In genomic region chr7:24904070-24904483, GRCm38 (mm10) we compare ENCODE assay signal across 8 mouse cellular contexts. TPM values are rescaled to one million over a fixed set of nuclear protein-coding genes. Genes with fewer than 3 reads are reported as not detected.
DNase-seq lines count a peak whose midpoint lies in the region; ATAC-seq and TF ChIP-seq lines count a peak whose summit lies in the region.

No protein-coding gene starts in this region.

- TF ChIP-seq POLR2A in testis, adult 2 months (IDR thresholded peaks at IDR 0.05; ENCODE audit: control insufficient read depth, low read depth, low read length), result peak; percentile 47; the same call in 1 of the 2 replicates

- H3K27ac ChIP-seq in forebrain, embryonic 12.5 days, result peak overlapping the region; percentile 65
- peak overlapping the region; percentile 84 for H3K27ac ChIP-seq in heart, postnatal 0 days (ENCODE audit: low read depth)
- peak overlapping the region; percentile 91 for H3K27ac ChIP-seq in liver, embryonic 16.5 days (ENCODE audit: low read length)
- peak overlapping the region; percentile 81 for H3K27ac ChIP-seq in neural tube, embryonic 13.5 days (replicated peaks)
- no peak overlapping the region for H3K27ac ChIP-seq in testis, adult 2 months (ENCODE audit: control insufficient read depth, insufficient read depth, low read depth, low read length)

- peaks cover 83% of the 10 kb centered on the region for H3K4me1 ChIP-seq in E14TG2a.4 (replicated peaks; ENCODE audit: low read depth, low read length)
- peaks cover 37% of the 10 kb centered on the region for H3K4me1 ChIP-seq in forebrain, embryonic 12.5 days
- peaks cover 11% of the 10 kb centered on the region; the same call in 1 of the 2 replicates for H3K4me1 ChIP-seq in heart, postnatal 0 days (ENCODE audit: control insufficient read depth, insufficient read depth)
- H3K4me1 ChIP-seq in liver, embryonic 16.5 days (ENCODE audit: control insufficient read depth, low read depth, low read length), result peaks cover 47% of the 10 kb centered on the region
- H3K4me1 ChIP-seq in neural tube, embryonic 13.5 days (replicated peaks), result peaks cover 49% of the 10 kb centered on the region
- peaks cover 3% of the 10 kb centered on the region; the same call in 1 of the 2 replicates for H3K4me1 ChIP-seq in testis, adult 2 months (ENCODE audit: control insufficient read depth, insufficient read depth, low read length)

- under 1% methylated on average over 30 of the region's 30 CpGs for WGBS in forebrain, embryonic 12.5 days
- WGBS in heart, postnatal 0 days, result under 1% methylated on average over 29 of the region's 30 CpGs
- WGBS in liver, embryonic 16.5 days (ENCODE audit: insufficient replicate concordance), result under 1% methylated on average over 30 of the region's 30 CpGs
- WGBS in neural tube, embryonic 13.5 days, result under 1% methylated on average over 30 of the region's 30 CpGs

- peak; percentile 96 for DNase-seq in c-Kit-positive CD71-positive TER-119-positive erythroid progenitor cells, embryonic 14.5 days (ENCODE audit: low spot score)
- DNase-seq in heart, postnatal 0 days (ENCODE audit: low spot score), result peak; percentile 99
- peak; percentile 98 to 99 for DNase-seq in kidney, postnatal 4 days

- H3K27me3 ChIP-seq in E14TG2a.4 (ENCODE audit: insufficient read depth, low read length), result no peaks in the 10 kb centered on the region
- no peaks in the 10 kb centered on the region for H3K27me3 ChIP-seq in forebrain, embryonic 12.5 days
- no peaks in the 10 kb centered on the region for H3K27me3 ChIP-seq in heart, postnatal 0 days (ENCODE audit: control insufficient read depth, insufficient read depth, low read length)
- no peaks in the 10 kb centered on the region for H3K27me3 ChIP-seq in liver, embryonic 16.5 days (ENCODE audit: control insufficient read depth, insufficient read depth, low read depth, low read length)
- no peaks in the 10 kb centered on the region for H3K27me3 ChIP-seq in neural tube, embryonic 13.5 days
- no peaks in the 10 kb centered on the region for H3K27me3 ChIP-seq in testis, adult 2 months (ENCODE audit: control insufficient read depth, insufficient read depth, low read length)

- peak overlapping the region; percentile 86 for H3K4me2 ChIP-seq in forebrain, embryonic 12.5 days
- peak overlapping the region; percentile 84 for H3K4me2 ChIP-seq in heart, postnatal 0 days (ENCODE audit: low read depth, low read length)
- H3K4me2 ChIP-seq in liver, embryonic 16.5 days (ENCODE audit: low read depth, low read length), result peak overlapping the region; percentile 82
- peak overlapping the region; percentile 75 for H3K4me2 ChIP-seq in neural tube, embryonic 13.5 days

- peaks cover 14% of the 10 kb centered on the region for H3K36me3 ChIP-seq in E14TG2a.4 (ENCODE audit: insufficient read depth, low read length)
- peaks cover 14% of the 10 kb centered on the region for H3K36me3 ChIP-seq in forebrain, embryonic 12.5 days (replicated peaks)
- H3K36me3 ChIP-seq in heart, postnatal 0 days (replicated peaks; ENCODE audit: control insufficient read depth, insufficient read depth, low read length), result peaks cover 14% of the 10 kb centered on the region
- H3K36me3 ChIP-seq in liver, embryonic 16.5 days (ENCODE audit: control insufficient read depth, insufficient read depth), result peaks cover 6% of the 10 kb centered on the region
- H3K36me3 ChIP-seq in neural tube, embryonic 13.5 days, result peaks cover 9% of the 10 kb centered on the region
- H3K36me3 ChIP-seq in testis, adult 2 months (ENCODE audit: control insufficient read depth, insufficient read depth, low read length), result no peaks in the 10 kb centered on the region

- no peak for TF ChIP-seq CTCF in E14TG2a.4 (conservative IDR thresholded peaks at IDR 0.05; ENCODE audit: low read length)
- TF ChIP-seq CTCF in heart, postnatal 0 days (IDR thresholded peaks at IDR 0.05; ENCODE audit: low read depth), result peak; percentile 85
- no peak for TF ChIP-seq CTCF in testis, adult 2 months (IDR thresholded peaks at IDR 0.05; ENCODE audit: control insufficient read depth, insufficient read depth, insufficient replicate concordance, low read depth, low read length)

- 0 out of 2 replicates have a peak, but pooled peaks have one; percentile 27 for TF ChIP-seq EP300 in heart, postnatal 0 days (IDR thresholded peaks at IDR 0.05; ENCODE audit: low read depth)

- H3K9me3 ChIP-seq in E14TG2a.4 (ENCODE audit: low read length), result no peaks in the 10 kb centered on the region
- H3K9me3 ChIP-seq in forebrain, embryonic 12.5 days, result no peaks in the 10 kb centered on the region
- no peaks in the 10 kb centered on the region for H3K9me3 ChIP-seq in heart, postnatal 0 days (replicated peaks; ENCODE audit: control insufficient read depth, low read length)
- no peaks in the 10 kb centered on the region for H3K9me3 ChIP-seq in liver, embryonic 16.5 days (replicated peaks; ENCODE audit: control insufficient read depth, low read length)
- H3K9me3 ChIP-seq in neural tube, embryonic 13.5 days, result no peaks in the 10 kb centered on the region

- peak; percentile 97 for ATAC-seq in forebrain, embryonic 12.5 days (ENCODE audit: low FRiP score)
- ATAC-seq in heart, postnatal 0 days (ENCODE audit: insufficient read depth, low read depth), result peak; percentile 96
- peak; percentile 96 for ATAC-seq in liver, embryonic 16.5 days (ENCODE audit: low read depth)
- ATAC-seq in neural tube, embryonic 13.5 days (ENCODE audit: low read depth), result peak; percentile 98

- H3K4me3 ChIP-seq in E14TG2a.4 (replicated peaks; ENCODE audit: low read length), result peak overlapping the region; percentile 88
- H3K4me3 ChIP-seq in forebrain, embryonic 12.5 days (replicated peaks), result peak overlapping the region; percentile 66
- H3K4me3 ChIP-seq in heart, postnatal 0 days (ENCODE audit: low read depth, low read length), result peak overlapping the region; percentile 59
- peak overlapping the region; percentile 77 for H3K4me3 ChIP-seq in liver, embryonic 16.5 days (ENCODE audit: low read depth, low read length)
- H3K4me3 ChIP-seq in neural tube, embryonic 13.5 days, result peak overlapping the region; percentile 66
- H3K4me3 ChIP-seq in testis, adult 2 months (ENCODE audit: control insufficient read depth, low read depth, low read length), result peak overlapping the region; percentile 76

- H3K9ac ChIP-seq in forebrain, embryonic 12.5 days, result peak overlapping the region; percentile 77
- peak overlapping the region; percentile 66 for H3K9ac ChIP-seq in heart, postnatal 0 days (replicated peaks; ENCODE audit: low read depth, low read length)
- peak overlapping the region; percentile 84 for H3K9ac ChIP-seq in liver, embryonic 16.5 days (ENCODE audit: low read depth, low read length)
- peak overlapping the region; percentile 86 for H3K9ac ChIP-seq in neural tube, embryonic 13.5 days

RNA-seq across cellular contexts. Expression of gene Arhgef1, which starts 1.4 kb away (rescaled TPM):
- polyA plus RNA-seq in forebrain, embryonic 12.5 days (2016; fragmentation: Nextera tagmentation; extraction: Ambion mirVana), result 68.3 and 73.5 TPM in 2 replicates
- 16.0 and 28.2 TPM in 2 replicates for total RNA-seq in heart, postnatal 0 days (2014; rRNA removed; ENCODE audit: low replicate concordance)
- polyA plus RNA-seq in heart, postnatal 0 days (2015; fragmentation: Nextera tagmentation; extraction: Ambion mirVana), result 37.0 TPM in 2 replicates
- 35.1 and 38.0 TPM in 2 replicates for polyA plus RNA-seq in liver, embryonic 16.5 days (2015; fragmentation: Nextera tagmentation; extraction: Ambion mirVana)
- 61.9 and 63.8 TPM in 2 replicates for polyA plus RNA-seq in neural tube, embryonic 13.5 days (2015; fragmentation: Nextera tagmentation; extraction: Ambion mirVana)
- 39.6 and 40.8 TPM in 2 replicates for polyA plus RNA-seq in testis, adult 2 months (2012; rRNA removed)

RNA-seq across cellular contexts. Expression of gene Cd79a, which starts 6.9 kb away (rescaled TPM):
- polyA plus RNA-seq in forebrain, embryonic 12.5 days (2016; fragmentation: Nextera tagmentation; extraction: Ambion mirVana), result 0.22 TPM in 1 of 2 replicates, not detected in the other
- total RNA-seq in heart, postnatal 0 days (2014; rRNA removed; ENCODE audit: low replicate concordance), result 2.8 TPM in 1 of 2 replicates, not detected in the other
- polyA plus RNA-seq in heart, postnatal 0 days (2015; fragmentation: Nextera tagmentation; extraction: Ambion mirVana), result 0.33 and 0.70 TPM in 2 replicates
- 10.5 and 13.9 TPM in 2 replicates for polyA plus RNA-seq in liver, embryonic 16.5 days (2015; fragmentation: Nextera tagmentation; extraction: Ambion mirVana)
- polyA plus RNA-seq in neural tube, embryonic 13.5 days (2015; fragmentation: Nextera tagmentation; extraction: Ambion mirVana), result 0.31 and 0.33 TPM in 2 replicates
- 0.15 and 0.16 TPM in 2 replicates for polyA plus RNA-seq in testis, adult 2 months (2012; rRNA removed)

RNA-seq across cellular contexts. Expression of gene Rps19, which starts 19.9 kb away (rescaled TPM):
- 1,399 and 1,518 TPM in 2 replicates for polyA plus RNA-seq in forebrain, embryonic 12.5 days (2016; fragmentation: Nextera tagmentation; extraction: Ambion mirVana)
- total RNA-seq in heart, postnatal 0 days (2014; rRNA removed; ENCODE audit: low replicate concordance), result 530 and 642 TPM in 2 replicates
- polyA plus RNA-seq in heart, postnatal 0 days (2015; fragmentation: Nextera tagmentation; extraction: Ambion mirVana), result 980 and 1,040 TPM in 2 replicates
- 1,002 and 1,147 TPM in 2 replicates for polyA plus RNA-seq in liver, embryonic 16.5 days (2015; fragmentation: Nextera tagmentation; extraction: Ambion mirVana)
- 1,220 and 1,295 TPM in 2 replicates for polyA plus RNA-seq in neural tube, embryonic 13.5 days (2015; fragmentation: Nextera tagmentation; extraction: Ambion mirVana)
- polyA plus RNA-seq in testis, adult 2 months (2012; rRNA removed), result 122 and 150 TPM in 2 replicates

RNA-seq across cellular contexts. Expression of gene Dmrtc2, which starts 34.2 kb away (rescaled TPM):
- 0.24 TPM in 1 of 2 replicates, not detected in the other for polyA plus RNA-seq in forebrain, embryonic 12.5 days (2016; fragmentation: Nextera tagmentation; extraction: Ambion mirVana)
- not detected in 2 replicates for total RNA-seq in heart, postnatal 0 days (2014; rRNA removed; ENCODE audit: low replicate concordance)
- polyA plus RNA-seq in heart, postnatal 0 days (2015; fragmentation: Nextera tagmentation; extraction: Ambion mirVana), result not detected in 2 replicates
- polyA plus RNA-seq in liver, embryonic 16.5 days (2015; fragmentation: Nextera tagmentation; extraction: Ambion mirVana), result not detected in 2 replicates
- polyA plus RNA-seq in neural tube, embryonic 13.5 days (2015; fragmentation: Nextera tagmentation; extraction: Ambion mirVana), result not detected in 2 replicates
- 129 and 134 TPM in 2 replicates for polyA plus RNA-seq in testis, adult 2 months (2012; rRNA removed)

RNA-seq across cellular contexts. Expression of gene Lypd4, which starts 34.3 kb away (rescaled TPM):
- polyA plus RNA-seq in forebrain, embryonic 12.5 days (2016; fragmentation: Nextera tagmentation; extraction: Ambion mirVana), result not detected in 2 replicates
- not detected in 2 replicates for total RNA-seq in heart, postnatal 0 days (2014; rRNA removed; ENCODE audit: low replicate concordance)
- polyA plus RNA-seq in heart, postnatal 0 days (2015; fragmentation: Nextera tagmentation; extraction: Ambion mirVana), result not detected in 2 replicates
- polyA plus RNA-seq in liver, embryonic 16.5 days (2015; fragmentation: Nextera tagmentation; extraction: Ambion mirVana), result not detected in 2 replicates
- polyA plus RNA-seq in neural tube, embryonic 13.5 days (2015; fragmentation: Nextera tagmentation; extraction: Ambion mirVana), result not detected in 2 replicates
- polyA plus RNA-seq in testis, adult 2 months (2012; rRNA removed), result 909 and 952 TPM in 2 replicates
